9 mouse cellular contexts compared by ENCODE assay signal in the genomic region with DNA sequence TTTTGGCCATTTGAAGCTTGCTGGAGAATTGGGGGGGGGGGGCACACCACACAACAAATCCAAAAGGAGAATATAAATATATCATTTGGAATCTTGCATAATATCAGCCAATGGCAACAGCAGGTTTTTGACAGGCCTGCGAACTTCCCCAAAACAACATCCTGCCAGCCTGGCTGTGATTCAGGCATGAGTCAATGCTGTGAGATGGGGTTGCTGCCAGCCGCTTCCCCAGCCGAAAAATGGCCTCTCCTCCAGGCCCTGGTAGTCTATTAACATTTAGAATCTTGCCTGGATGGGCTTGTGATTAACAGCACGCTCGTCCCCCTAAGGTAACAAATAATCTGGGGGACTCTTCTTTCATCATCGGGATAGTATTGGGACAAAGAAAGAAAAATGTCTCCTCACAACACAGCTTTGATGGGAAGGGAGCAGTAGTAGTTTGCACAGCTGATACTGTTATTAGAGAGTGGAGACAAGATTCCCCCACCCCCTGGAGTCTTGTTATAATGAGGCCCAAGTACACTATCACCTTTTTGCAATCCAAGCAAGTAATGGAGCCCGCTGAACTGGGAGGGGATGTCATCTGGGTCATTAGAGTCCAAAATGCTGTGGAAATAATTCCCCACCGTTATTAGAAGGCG.
DNase-seq lines count a peak whose midpoint lies in the region; ATAC-seq lines count a peak whose summit lies in the region.
"Had no signal": no experiment of that assay in that cellular context is flagged by ENCODE, and none has a peak within 500 bp of the region (broad histone marks: within the 10 kb centered on the region; RNA-seq: fewer than 3 reads in every experiment).

No protein-coding gene starts in this region.

- intact Hi-C loops in gastrocnemius, postnatal 36 days (cut with DNase I) = no loop called here
- intact Hi-C loops in left cerebral cortex, postnatal 25 days (cut with DNase I) = loop anchor here (2.0 to 10.0 kb wide), 3 partner anchors 146 to 499 kb away; no protein-coding TSS in a partner anchor

- H3K4me3 ChIP-seq in midbrain, embryonic 13.5 days (replicated peaks) = no peak overlapping the region
- H3K4me3 ChIP-seq in midbrain, embryonic 16.5 days (ENCODE audit: low read depth, low read length) = no peak overlapping the region

- no peaks in the 10 kb centered on the region for H3K27me3 ChIP-seq in midbrain, embryonic 13.5 days
- H3K27me3 ChIP-seq in midbrain, embryonic 16.5 days (ENCODE audit: control insufficient read depth, insufficient read depth, low read depth, low read length) = no peaks in the 10 kb centered on the region

- peak; percentile 86 for DNase-seq in cerebellum, adult 11 months
- DNase-seq in gastrocnemius, postnatal 36 days = peak; percentile 25 to 33
- peak; percentile 63 to 92 for DNase-seq in left cerebral cortex, postnatal 25 days (ENCODE audit: low spot score in 2 of 2)
- DNase-seq in T-cell, adult 2 months (ENCODE audit: low spot score) = no peak
- DNase-seq in testis, postnatal 14 days (ENCODE audit: low spot score) = no peak

- H3K9ac ChIP-seq in midbrain, embryonic 13.5 days (replicated peaks) = no peak overlapping the region
- H3K9ac ChIP-seq in midbrain, embryonic 16.5 days (ENCODE audit: low read depth, low read length) = no peak overlapping the region

- peaks cover 22% of the 10 kb centered on the region for H3K4me1 ChIP-seq in midbrain, embryonic 13.5 days (replicated peaks)
- peaks cover 14% of the 10 kb centered on the region for H3K4me1 ChIP-seq in midbrain, embryonic 16.5 days (ENCODE audit: control insufficient read depth, insufficient read depth, low read length)

- ATAC-seq in midbrain, embryonic 13.5 days = 0 out of 2 replicates have a peak, but pooled peaks have one; percentile 37
- ATAC-seq in midbrain, embryonic 16.5 days = no peak
- no peak for ATAC-seq in monocyte, adult 5-6 weeks (replicated peaks; ENCODE audit: insufficient number of reproducible peaks, low FRiP score, low TSS enrichment, poor library complexity, severe bottlenecking)

- H3K36me3 ChIP-seq in midbrain, embryonic 13.5 days = no peaks in the 10 kb centered on the region
- H3K36me3 ChIP-seq in midbrain, embryonic 16.5 days (ENCODE audit: control insufficient read depth, insufficient read depth, low read length) = no peaks in the 10 kb centered on the region

- H3K27ac ChIP-seq in midbrain, embryonic 13.5 days = peak overlapping the region; percentile 14; the same call in 1 of the 2 replicates
- no peak overlapping the region; the same call in 1 of the 2 replicates for H3K27ac ChIP-seq in midbrain, embryonic 16.5 days (ENCODE audit: low read length)
- H3K27ac ChIP-seq: macrophage had no signal

- 77% methylated on average over 9 of the region's 9 CpGs for WGBS in midbrain, embryonic 13.5 days
- 68% methylated on average over 9 of the region's 9 CpGs for WGBS in midbrain, embryonic 16.5 days

- no peak overlapping the region for H3K4me2 ChIP-seq in midbrain, embryonic 13.5 days (replicated peaks)
- no peak overlapping the region for H3K4me2 ChIP-seq in midbrain, embryonic 16.5 days (ENCODE audit: low read length)

- no peaks in the 10 kb centered on the region for H3K9me3 ChIP-seq in midbrain, embryonic 13.5 days
- H3K9me3 ChIP-seq in midbrain, embryonic 16.5 days (replicated peaks; ENCODE audit: control insufficient read depth, low read length, poor library complexity, severe bottlenecking) = no peaks in the 10 kb centered on the region

Comparison
In these comparisons a context has a peak if more than half of its experiments do, and no peak if none do; other contexts are left out.
1. DNase-seq: peak in cerebellum, adult 11 months (single experiment), gastrocnemius, postnatal 36 days (2 of 2) and left cerebral cortex, postnatal 25 days (2 of 2); none in T-cell, adult 2 months (single experiment) and testis, postnatal 14 days (single experiment).